Mouse (Mus musculus) stomach, postnatal 0 days (tissue): ENCODE data around the gene Lpar3. TPM values are rescaled to one million over a fixed set of nuclear protein-coding genes. Genes with fewer than 3 reads are reported as not detected.

Experiments
- ATAC-seq: fragments of 200-750 bp; cut with Nextera tagmentation; 2 replicates; pipeline ENCODE4 v1.8.0; 2017; ENCODE audit not compliant: low FRiP score, low TSS enrichment
- DNase-seq: peaks from one replicate; pipeline ENCODE4 v3.0.0-alpha.2; 2016; ENCODE audit warnings: low spot score
- H3K27ac ChIP-seq: fragments of 300-500 bp; sonication (generic); replicated peaks from 2 replicates; pipeline ENCODE4 v1.5.1; 2014; ENCODE audit warnings: mild to moderate bottlenecking, control low read depth
- H3K27me3 ChIP-seq: fragments of 300-500 bp; sonication (generic); 2 replicates; pipeline ENCODE4 v1.6.1; 2014; ENCODE audit warnings: low read length; ENCODE audit not compliant: control insufficient read depth, insufficient read depth
- H3K36me3 ChIP-seq: fragments of 300-500 bp; sonication (generic); 2 replicates; pipeline ENCODE4 v1.6.1; 2014; ENCODE audit warnings: low read length, mixed read lengths; ENCODE audit not compliant: control insufficient read depth, insufficient read depth
- H3K4me1 ChIP-seq: fragments of 300-500 bp; sonication (generic); replicated peaks from 2 replicates; pipeline ENCODE4 v1.6.1; 2014; ENCODE audit warnings: antibody characterized with exemption; ENCODE audit not compliant: control insufficient read depth, insufficient read depth
- H3K4me2 ChIP-seq: fragments of 300-500 bp; sonication (generic); replicated peaks from 2 replicates; pipeline ENCODE4 v1.6.1; 2014; ENCODE audit warnings: low read depth, mild to moderate bottlenecking, control low read depth, moderate library complexity
- H3K4me3 ChIP-seq: fragments of 300-500 bp; sonication (generic); 2 replicates; pipeline ENCODE4 v1.5.1; 2014; ENCODE audit warnings: low read depth, low read length, control low read depth
- H3K9ac ChIP-seq: fragments of 300-500 bp; sonication (generic); 2 replicates; pipeline ENCODE4 v1.6.1; 2014; ENCODE audit warnings: mild to moderate bottlenecking, low read length, control low read depth, mixed read lengths
- H3K9me3 ChIP-seq: fragments of 300-500 bp; sonication (generic); 2 replicates; pipeline ENCODE4 v1.6.1; 2016; ENCODE audit warnings: low read length; ENCODE audit not compliant: control insufficient read depth
- CTCF ChIP-seq: IDR thresholded peaks from 2 replicates; pipeline ENCODE4 v1.5.1; 2016; ENCODE audit warnings: antibody characterized with exemption, low read depth, mild to moderate bottlenecking, moderate library complexity
- EP300 ChIP-seq: optimal IDR thresholded peaks from 2 replicates; pipeline ENCODE3; 2016; ENCODE audit warnings: antibody characterized with exemption
- WGBS: fragments of 180-500 bp; shearing (Covaris S2); extraction: QIAGEN DNeasy Blood & Tissue Kit; methylation state at CpG from one replicate; pipeline ENCODE4 v1.1.7; 2014; 5-methylcytosine and 5-hydroxymethylcytosine counted together
- polyA plus RNA-seq: library from polyadenylated mRNA; unstranded; fragments of >200 nt; fragmentation: Nextera tagmentation; extraction: Ambion mirVana; gene quantifications from 2 replicates; pipeline ENCODE4 v1.2.1, GENCODE M21; 2015

The Lpar3 gene
- polyA plus RNA-seq, 1 experiment from 2014 or later = 0.38 TPM

- DNase-seq (no peak), ATAC-seq (no peak)
- Histone ChIP-seq H3K9ac (no peak overlapping the region), H3K36me3 (no peaks in the 10 kb centered on the region), H3K9me3 (no peaks in the 10 kb centered on the region), H3K27me3 (no peaks in the 10 kb centered on the region), H3K4me3 (no peak overlapping the region), H3K27ac (no peak overlapping the region), H3K4me1 (no peaks in the 10 kb centered on the region), H3K4me2 (no peak overlapping the region)
- WGBS = 66% methylated on average over 3 of the region's 3 CpGs
- TF ChIP-seq EP300 (no peak), CTCF (peak; percentile 25; the same call in 1 of the 2 replicates)
Measured at GRCm38 (mm10) chr3:146227427-146227826, 6.7 kb downstream of the Lpar3 start.

GRCm38 (mm10) chr3:146228559-146229310 is 8.0 kb downstream of the Lpar3 start:
- Histone ChIP-seq H3K4me3 (no peak overlapping the region), H3K9ac (no peak overlapping the region)
- 74% methylated on average over 13 of the region's 13 CpGs for whole genome bisulfite sequencing

GRCm38 (mm10) chr3:146232708-146233107 is 11.9 kb downstream of the Lpar3 start:
- H3K4me3 ChIP-seq = no peak overlapping the region
- ATAC-seq (no peak), DNase-seq (no peak)
- H3K9ac ChIP-seq = no peak overlapping the region
- no peaks in the 10 kb centered on the region for H3K36me3 ChIP-seq
- H3K27ac ChIP-seq = no peak overlapping the region
- H3K27me3 ChIP-seq = no peaks in the 10 kb centered on the region
- H3K4me1 ChIP-seq = no peaks in the 10 kb centered on the region
- no peaks in the 10 kb centered on the region for H3K9me3 ChIP-seq
- 58% methylated on average over 7 of the region's 7 CpGs for WGBS
- TF ChIP-seq CTCF (no peak), EP300 (no peak)
- no peak overlapping the region for H3K4me2 ChIP-seq

More at GRCm38 (mm10) chr3:146228559-146229310, 8.0 kb downstream of the Lpar3 start:
- DNase-seq (no peak), ATAC-seq (no peak)
- TF ChIP-seq EP300 (no peak), CTCF (no peak)
- Histone ChIP-seq H3K4me2 (no peak overlapping the region), H3K4me1 (no peaks in the 10 kb centered on the region), H3K36me3 (no peaks in the 10 kb centered on the region), H3K27me3 (no peaks in the 10 kb centered on the region), H3K27ac (no peak overlapping the region), H3K9me3 (no peaks in the 10 kb centered on the region)

GRCm38 (mm10) chr3:146233741-146234140 is 13.0 kb downstream of the Lpar3 start:
- no peaks in the 10 kb centered on the region for H3K27me3 ChIP-seq
- no peaks in the 10 kb centered on the region for H3K4me1 ChIP-seq
- H3K36me3 ChIP-seq = no peaks in the 10 kb centered on the region
- no peak overlapping the region for H3K4me2 ChIP-seq
- no peak overlapping the region for H3K9ac ChIP-seq
- WGBS = 30% methylated on average over 4 of the region's 4 CpGs
- ATAC-seq (no peak), DNase-seq (no peak)
- TF ChIP-seq EP300 (no peak), CTCF (no peak)
- H3K27ac ChIP-seq = no peak overlapping the region
- no peak overlapping the region for H3K4me3 ChIP-seq
- no peaks in the 10 kb centered on the region for H3K9me3 ChIP-seq

GRCm38 (mm10) chr3:146234530-146234929 is 13.8 kb downstream of the Lpar3 start:
- no peak overlapping the region for H3K4me3 ChIP-seq
- 37% methylated on average over 10 of the region's 10 CpGs for WGBS
- no peaks in the 10 kb centered on the region for H3K36me3 ChIP-seq
- no peaks in the 10 kb centered on the region for H3K9me3 ChIP-seq
- no peak for TF ChIP-seq EP300
- H3K9ac ChIP-seq = no peak overlapping the region
- no peaks in the 10 kb centered on the region for H3K27me3 ChIP-seq
- H3K27ac ChIP-seq = no peak overlapping the region
- ATAC-seq (no peak), DNase-seq (no peak)
- no peak overlapping the region for H3K4me2 ChIP-seq
- no peaks in the 10 kb centered on the region for H3K4me1 ChIP-seq

GRCm38 (mm10) chr3:146236280-146236679 is 15.5 kb downstream of the Lpar3 start:
- 53% methylated on average over 8 of the region's 8 CpGs for WGBS
- Histone ChIP-seq H3K4me2 (no peak overlapping the region), H3K4me3 (no peak overlapping the region), H3K4me1 (no peaks in the 10 kb centered on the region), H3K27me3 (no peaks in the 10 kb centered on the region), H3K36me3 (no peaks in the 10 kb centered on the region), H3K27ac (no peak overlapping the region), H3K9me3 (no peaks in the 10 kb centered on the region), H3K9ac (no peak overlapping the region)
- no peak for TF ChIP-seq CTCF
- TF ChIP-seq EP300 = no peak
- no peak for DNase-seq
- ATAC-seq = no peak
